Mouse (Mus musculus) liver, embryonic 16.5 days (tissue): ENCODE measurements around the gene Cradd. TPM values are rescaled to one million over a fixed set of nuclear protein-coding genes. Genes with fewer than 3 reads are reported as not detected.
A peak's percentile ranks its signal among the peaks of the same experiment; 100 is the strongest.

ENCODE experiments used
- ATAC-seq: fragments of 200-750 bp; cut with Nextera tagmentation; 2 replicates; pipeline ENCODE4 v1.8.0; 2017; ENCODE audit warnings: low read depth, mild to moderate bottlenecking, moderate number of reproducible peaks, moderate library complexity
- H3K27ac ChIP-seq: fragments of 300-500 bp; sonication (generic); 2 replicates; pipeline ENCODE4 v1.5.1; 2014; ENCODE audit warnings: mild to moderate bottlenecking, low read length
- H3K27me3 ChIP-seq: fragments of 300-500 bp; sonication (generic); 2 replicates; pipeline ENCODE4 v1.6.1; 2014; ENCODE audit warnings: low read depth, low read length, mixed read lengths; ENCODE audit not compliant: control insufficient read depth, insufficient read depth
- H3K36me3 ChIP-seq: fragments of 300-500 bp; sonication (generic); 2 replicates; pipeline ENCODE4 v1.6.1; 2014; ENCODE audit warnings: mild to moderate bottlenecking; ENCODE audit not compliant: control insufficient read depth, insufficient read depth
- H3K4me1 ChIP-seq: fragments of 300-500 bp; sonication (generic); 2 replicates; pipeline ENCODE4 v1.6.1; 2014; ENCODE audit warnings: low read depth, low read length, mixed read lengths; ENCODE audit not compliant: control insufficient read depth
- H3K4me2 ChIP-seq: fragments of 300-500 bp; sonication (generic); 2 replicates; pipeline ENCODE4 v1.6.1; 2014; ENCODE audit warnings: low read depth, low read length, mixed read lengths
- H3K4me3 ChIP-seq: fragments of 300-500 bp; sonication (generic); 2 replicates; pipeline ENCODE4 v1.5.1; 2014; ENCODE audit warnings: low read depth, mild to moderate bottlenecking, low read length
- H3K9ac ChIP-seq: fragments of 300-500 bp; sonication (generic); 2 replicates; pipeline ENCODE4 v1.6.1; 2014; ENCODE audit warnings: low read depth, low read length
- H3K9me3 ChIP-seq: fragments of 300-500 bp; sonication (generic); replicated peaks from 2 replicates; pipeline ENCODE4 v1.6.1; 2016; ENCODE audit warnings: low read length; ENCODE audit not compliant: control insufficient read depth
- WGBS: fragments of 180-500 bp; shearing (Covaris S2); extraction: QIAGEN DNeasy Blood & Tissue Kit; methylation state at CpG from one replicate; pipeline ENCODE4 v1.1.7; 2014; ENCODE audit not compliant: insufficient replicate concordance; 5-methylcytosine and 5-hydroxymethylcytosine counted together
- polyA plus RNA-seq: library from polyadenylated mRNA; unstranded; fragments of >200 nt; fragmentation: Nextera tagmentation; extraction: Ambion mirVana; gene quantifications from 2 replicates; pipeline ENCODE4 v1.2.1, GENCODE M21; 2015

The Cradd gene
- polyA plus RNA-seq, 1 experiment from 2014 or later: 4.4 TPM

GRCm38 (mm10) chr10:95210167-95210566 lies 113.8 kb downstream of the Cradd start:
- ATAC-seq: no peak
- Histone ChIP-seq H3K36me3 (no peaks in the 10 kb centered on the region), H3K4me2 (no peak overlapping the region), H3K9me3 (no peaks in the 10 kb centered on the region), H3K27me3 (no peaks in the 10 kb centered on the region), H3K4me1 (no peaks in the 10 kb centered on the region), H3K4me3 (no peak overlapping the region), H3K27ac (no peak overlapping the region), H3K9ac (no peak overlapping the region)
- WGBS: 50% methylated on average over 4 of the region's 4 CpGs

GRCm38 (mm10) chr10:95207423-95207822 lies 116.5 kb downstream of the Cradd start:
- Histone ChIP-seq H3K27me3 (no peaks in the 10 kb centered on the region), H3K27ac (no peak overlapping the region), H3K9me3 (no peaks in the 10 kb centered on the region), H3K4me3 (no peak overlapping the region), H3K4me1 (no peaks in the 10 kb centered on the region), H3K9ac (no peak overlapping the region), H3K36me3 (no peaks in the 10 kb centered on the region), H3K4me2 (no peak overlapping the region)
- no peak for ATAC-seq
- 69% methylated on average over 8 of the region's 8 CpGs for WGBS

- Histone ChIP-seq H3K27ac (no peak overlapping the region), H3K4me3 (no peak overlapping the region), H3K4me1 (no peaks in the 10 kb centered on the region), H3K9ac (no peak overlapping the region), H3K9me3 (no peaks in the 10 kb centered on the region), H3K4me2 (no peak overlapping the region), H3K36me3 (no peaks in the 10 kb centered on the region), H3K27me3 (no peaks in the 10 kb centered on the region)
- ATAC-seq: no peak
- WGBS: 69% methylated on average over 8 of the region's 8 CpGs
Measured at GRCm38 (mm10) chr10:95201514-95201913, 122.4 kb downstream of the Cradd start.

GRCm38 (mm10) chr10:95200323-95200722 lies 123.6 kb downstream of the Cradd start:
- H3K4me1 ChIP-seq: peaks cover 8% of the 10 kb centered on the region
- WGBS: 74% methylated on average over 7 of the region's 7 CpGs
- H3K27me3 ChIP-seq: no peaks in the 10 kb centered on the region
- no peak overlapping the region for H3K9ac ChIP-seq
- H3K9me3 ChIP-seq: no peaks in the 10 kb centered on the region
- H3K27ac ChIP-seq: no peak overlapping the region
- no peaks in the 10 kb centered on the region for H3K36me3 ChIP-seq
- no peak overlapping the region for H3K4me2 ChIP-seq
- H3K4me3 ChIP-seq: no peak overlapping the region
- no peak for ATAC-seq

- H3K4me3 ChIP-seq: no peak overlapping the region
- no peaks in the 10 kb centered on the region for H3K36me3 ChIP-seq
- H3K4me2 ChIP-seq: no peak overlapping the region
- H3K9ac ChIP-seq: no peak overlapping the region
- no peak overlapping the region for H3K27ac ChIP-seq
- peaks cover 8% of the 10 kb centered on the region for H3K4me1 ChIP-seq
- 58% methylated on average over 11 of the region's 11 CpGs for WGBS
- H3K27me3 ChIP-seq: no peaks in the 10 kb centered on the region
- no peaks in the 10 kb centered on the region for H3K9me3 ChIP-seq
- no peak for ATAC-seq
Measured at GRCm38 (mm10) chr10:95199541-95200269, 124.2 kb downstream of the Cradd start.

- 71% methylated on average over 8 of the region's 8 CpGs for WGBS
- ATAC-seq: no peak
- Histone ChIP-seq H3K36me3 (no peaks in the 10 kb centered on the region), H3K9ac (no peak overlapping the region), H3K4me3 (no peak overlapping the region), H3K27me3 (no peaks in the 10 kb centered on the region), H3K4me1 (peaks cover 10% of the 10 kb centered on the region), H3K4me2 (no peak overlapping the region), H3K27ac (no peak overlapping the region), H3K9me3 (no peaks in the 10 kb centered on the region)
Measured at GRCm38 (mm10) chr10:95197377-95197776, 126.6 kb downstream of the Cradd start.

GRCm38 (mm10) chr10:95195719-95196118 lies 128.2 kb downstream of the Cradd start:
- peak; percentile 72 for ATAC-seq
- Histone ChIP-seq H3K4me2 (no peak overlapping the region), H3K36me3 (no peaks in the 10 kb centered on the region), H3K27me3 (no peaks in the 10 kb centered on the region), H3K9ac (no peak overlapping the region), H3K9me3 (no peaks in the 10 kb centered on the region), H3K27ac (no peak overlapping the region), H3K4me1 (peaks cover 18% of the 10 kb centered on the region), H3K4me3 (no peak overlapping the region)
- 34% methylated on average over 5 of the region's 5 CpGs for WGBS

GRCm38 (mm10) chr10:95194776-95195175 lies 129.2 kb downstream of the Cradd start:
- 78% methylated on average over 4 of the region's 4 CpGs for WGBS
- no peaks in the 10 kb centered on the region for H3K36me3 ChIP-seq
- peaks cover 18% of the 10 kb centered on the region for H3K4me1 ChIP-seq
- no peak overlapping the region for H3K27ac ChIP-seq
- no peak for ATAC-seq
- H3K9ac ChIP-seq: no peak overlapping the region
- no peak overlapping the region for H3K4me2 ChIP-seq
- no peak overlapping the region for H3K4me3 ChIP-seq
- H3K9me3 ChIP-seq: no peaks in the 10 kb centered on the region
- no peaks in the 10 kb centered on the region for H3K27me3 ChIP-seq

- no peak overlapping the region for H3K27ac ChIP-seq
- H3K4me3 ChIP-seq: no peak overlapping the region
- H3K27me3 ChIP-seq: no peaks in the 10 kb centered on the region
- no peak for ATAC-seq
- no peaks in the 10 kb centered on the region for H3K36me3 ChIP-seq
- WGBS: 52% methylated on average over 11 of the region's 11 CpGs
- H3K9ac ChIP-seq: no peak overlapping the region
- H3K4me1 ChIP-seq: peaks cover 18% of the 10 kb centered on the region
- no peaks in the 10 kb centered on the region for H3K9me3 ChIP-seq
- no peak overlapping the region for H3K4me2 ChIP-seq
Measured at GRCm38 (mm10) chr10:95193875-95194281, 130.1 kb downstream of the Cradd start.
